Mouse (Mus musculus): ENCODE results near the gene Spem2. TPM values are rescaled to one million over a fixed set of nuclear protein-coding genes. Genes with fewer than 3 reads are reported as not detected.

The Spem2 gene
- total and polyA plus RNA-seq, 2 experiments from 2014 or later: not detected

DNA sequence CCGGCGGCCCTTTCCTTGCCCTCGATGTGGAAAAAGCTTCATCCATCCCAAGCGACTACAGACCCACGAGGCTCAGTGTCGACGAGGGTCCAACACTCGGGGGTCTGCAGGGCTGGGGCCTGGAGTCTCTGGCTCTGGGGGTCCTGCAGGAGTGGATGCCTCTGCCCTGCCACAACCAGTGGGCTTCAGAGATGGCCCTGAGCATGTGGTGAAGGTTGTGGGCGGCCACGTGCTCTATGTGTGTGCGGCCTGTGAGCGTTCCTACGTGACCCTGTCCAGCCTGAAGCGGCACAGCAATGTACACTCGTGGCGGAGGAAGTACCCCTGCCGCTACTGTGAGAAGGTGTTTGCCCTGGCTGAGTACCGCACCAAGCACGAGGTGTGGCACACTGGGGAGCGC is 41.8 kb downstream of the Spem2 start:
- Histone ChIP-seq H3K4me2 (ENCODE audit: low read depth) (no peak overlapping the region), H3K27ac (ENCODE audit: low read depth, low read length) (no peak overlapping the region), H3K36me3 (ENCODE audit: insufficient read depth) (peaks cover 15% of the 10 kb centered on the region; the same call in 1 of the 2 replicates), H3K4me1 (ENCODE audit: insufficient read depth) (no peaks in the 10 kb centered on the region), H3K27me3 (ENCODE audit: insufficient read depth, low read length) (no peaks in the 10 kb centered on the region), H3K4me3 (ENCODE audit: low read depth, low read length) (no peak overlapping the region), H3K9me3 (ENCODE audit: low read length) (no peaks in the 10 kb centered on the region), H3K9ac (no peak overlapping the region)
- no peak for TF ChIP-seq CTCF (IDR thresholded peaks at IDR 0.05; ENCODE audit: low read depth)
- DNase-seq (no peak), ATAC-seq (no peak)
- 89% methylated on average over 20 of the region's 20 CpGs for WGBS

DNA sequence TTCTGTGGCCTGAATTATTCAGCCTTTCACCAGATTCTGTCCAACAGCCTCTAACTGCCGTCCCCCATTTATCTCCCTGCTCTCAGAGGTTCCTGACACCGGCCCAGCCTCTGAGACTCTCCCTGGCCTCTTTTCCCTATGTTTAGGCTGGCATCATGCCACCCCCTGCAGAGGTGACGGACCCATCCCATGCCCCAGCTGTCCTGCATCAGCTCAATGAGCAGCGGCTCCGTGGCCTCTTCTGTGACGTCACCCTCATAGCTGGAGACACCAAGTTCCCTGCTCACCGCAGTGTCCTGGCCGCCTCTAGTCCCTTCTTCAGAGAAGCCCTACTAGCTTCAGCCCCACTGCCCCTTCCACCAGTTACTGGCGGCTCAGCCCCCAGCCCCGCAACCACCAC is 42.5 kb downstream of the Spem2 start:
- Histone ChIP-seq H3K4me3 (ENCODE audit: low read depth, low read length) (no peak overlapping the region), H3K4me2 (ENCODE audit: low read depth) (no peak overlapping the region), H3K36me3 (ENCODE audit: insufficient read depth) (peaks cover 15% of the 10 kb centered on the region; the same call in 1 of the 2 replicates), H3K4me1 (ENCODE audit: insufficient read depth) (no peaks in the 10 kb centered on the region), H3K27ac (ENCODE audit: low read depth, low read length) (no peak overlapping the region), H3K27me3 (ENCODE audit: insufficient read depth, low read length) (no peaks in the 10 kb centered on the region), H3K9me3 (ENCODE audit: low read length) (no peaks in the 10 kb centered on the region), H3K9ac (no peak overlapping the region)
- ATAC-seq (no peak), DNase-seq (no peak)
- WGBS: 71% methylated on average over 10 of the region's 10 CpGs
- TF ChIP-seq CTCF (IDR thresholded peaks at IDR 0.05; ENCODE audit: low read depth): no peak

DNA sequence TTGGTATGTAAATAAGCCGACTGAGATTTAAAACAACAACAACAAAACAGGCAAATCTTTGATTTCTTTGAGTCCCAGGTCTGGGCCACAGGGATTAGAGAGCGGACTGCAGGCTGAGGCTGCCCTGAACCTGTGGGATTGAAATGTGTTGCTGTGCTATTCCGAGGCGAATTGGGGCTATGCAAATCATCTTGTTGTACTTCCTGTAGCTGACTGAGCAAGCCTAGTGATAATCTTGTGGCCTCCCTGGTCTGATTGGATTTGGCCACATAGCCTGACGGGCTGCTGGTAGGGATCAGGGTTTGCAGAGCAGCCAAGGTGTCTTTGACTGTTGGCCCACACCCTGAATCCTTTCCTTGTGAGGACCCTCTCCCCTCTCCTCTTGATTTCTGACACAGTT is 43.3 kb downstream of the Spem2 start:
- peaks cover 15% of the 10 kb centered on the region; the same call in 1 of the 2 replicates for H3K36me3 ChIP-seq (ENCODE audit: insufficient read depth)
- H3K27me3 ChIP-seq (ENCODE audit: insufficient read depth, low read length): no peaks in the 10 kb centered on the region
- no peak overlapping the region for H3K4me3 ChIP-seq (ENCODE audit: low read depth, low read length)
- no peaks in the 10 kb centered on the region for H3K4me1 ChIP-seq (ENCODE audit: insufficient read depth)
- no peak for TF ChIP-seq CTCF (IDR thresholded peaks at IDR 0.05; ENCODE audit: low read depth)
- no peak overlapping the region for H3K27ac ChIP-seq (ENCODE audit: low read depth, low read length)
- WGBS: 57% methylated on average over 5 of the region's 5 CpGs
- DNase-seq (no peak), ATAC-seq (no peak)
- H3K4me2 ChIP-seq (ENCODE audit: low read depth): no peak overlapping the region
- H3K9ac ChIP-seq: no peak overlapping the region
- no peaks in the 10 kb centered on the region for H3K9me3 ChIP-seq (ENCODE audit: low read length)

DNA sequence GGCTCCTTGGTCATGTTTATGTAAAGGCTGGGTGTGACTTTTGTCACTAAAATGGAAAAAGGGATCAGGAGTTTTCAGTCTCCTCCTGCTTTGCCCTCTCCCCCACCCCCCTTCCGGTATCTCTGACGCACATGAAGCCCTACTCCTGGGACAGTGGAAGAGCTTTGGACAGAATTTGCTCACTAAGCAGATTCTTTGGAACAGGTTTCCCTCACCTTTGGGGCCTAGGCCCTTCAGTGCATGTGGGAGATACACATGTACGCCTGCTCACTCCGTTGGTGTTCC is 50.7 kb downstream of the Spem2 start:
- no peaks in the 10 kb centered on the region for H3K9me3 ChIP-seq (ENCODE audit: low read length)
- H3K27me3 ChIP-seq (ENCODE audit: insufficient read depth, low read length): no peaks in the 10 kb centered on the region
- H3K9ac ChIP-seq: no peak overlapping the region
- H3K27ac ChIP-seq (ENCODE audit: low read depth, low read length): no peak overlapping the region
- 74% methylated on average over 4 of the region's 4 CpGs for WGBS
- no peaks in the 10 kb centered on the region for H3K36me3 ChIP-seq (ENCODE audit: insufficient read depth)
- peak overlapping the region; percentile 72; the same call in 1 of the 2 replicates for H3K4me2 ChIP-seq (ENCODE audit: low read depth)
- ATAC-seq (no peak), DNase-seq (no peak)
- TF ChIP-seq CTCF (IDR thresholded peaks at IDR 0.05; ENCODE audit: low read depth): no peak
- no peak overlapping the region for H3K4me3 ChIP-seq (ENCODE audit: low read depth, low read length)
- peaks cover 5% of the 10 kb centered on the region; the same call in 1 of the 2 replicates for H3K4me1 ChIP-seq (ENCODE audit: insufficient read depth)

DNA sequence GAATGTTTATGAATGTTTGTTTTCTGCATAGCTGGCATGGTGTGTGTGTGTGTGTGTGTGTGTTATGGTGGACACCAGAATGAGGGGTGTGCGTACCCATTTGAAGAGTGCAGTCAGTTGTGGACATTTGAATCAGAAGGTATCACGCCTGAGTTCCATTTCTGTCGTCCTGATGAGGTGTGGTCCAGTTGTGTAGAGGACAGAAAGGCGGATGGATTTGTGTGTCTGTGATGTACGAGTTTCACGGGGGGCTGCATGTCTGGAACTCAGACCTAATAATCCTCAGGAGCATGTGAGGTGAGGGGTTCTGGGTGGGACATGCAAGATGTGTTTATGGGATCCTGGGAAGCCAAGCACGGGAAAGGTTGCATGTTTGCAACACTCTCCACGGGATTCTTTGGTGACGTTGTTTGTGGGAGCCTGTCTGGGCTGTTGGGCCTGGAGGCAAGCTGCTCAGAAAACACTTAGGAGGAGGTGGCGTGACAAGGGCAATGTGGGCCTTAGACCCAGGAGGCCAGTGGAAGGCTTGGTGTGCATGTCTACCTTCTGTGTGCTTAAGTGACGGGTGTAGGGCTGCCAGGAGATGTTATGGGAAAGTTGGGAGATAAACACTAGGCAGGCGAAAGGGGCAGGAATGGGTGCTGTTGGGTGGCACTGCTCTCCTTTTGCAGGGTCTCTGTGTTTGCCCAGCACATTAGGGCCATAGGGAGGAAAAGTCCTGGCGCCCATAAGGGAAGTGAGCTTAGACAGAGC is 51.2 kb downstream of the Spem2 start:
- H3K27me3 ChIP-seq (ENCODE audit: insufficient read depth, low read length): no peaks in the 10 kb centered on the region
- peak overlapping the region; percentile 90 for H3K4me3 ChIP-seq (ENCODE audit: low read depth, low read length)
- ATAC-seq (no peak), DNase-seq (no peak)
- H3K27ac ChIP-seq (ENCODE audit: low read depth, low read length): peak overlapping the region; percentile 29; the same call in 1 of the 2 replicates
- WGBS: 63% methylated on average over 13 of the region's 13 CpGs
- peak overlapping the region; percentile 72 for H3K4me2 ChIP-seq (ENCODE audit: low read depth)
- H3K9ac ChIP-seq: peak overlapping the region; percentile 99
- no peaks in the 10 kb centered on the region for H3K9me3 ChIP-seq (ENCODE audit: low read length)
- TF ChIP-seq CTCF (IDR thresholded peaks at IDR 0.05; ENCODE audit: low read depth): no peak
- H3K36me3 ChIP-seq (ENCODE audit: insufficient read depth): no peaks in the 10 kb centered on the region
- peaks cover 5% of the 10 kb centered on the region; the same call in 1 of the 2 replicates for H3K4me1 ChIP-seq (ENCODE audit: insufficient read depth)

Other genes with a start within 250 kb of the Spem2 start
Only the 30 nearest of the 44 such genes appear.
- 158 and 214 TPM in 2 replicates for gene Mpdu1, start 155.8 kb downstream of the Spem2 start, total RNA-seq (2014; rRNA removed)
- gene Mpdu1, start 155.8 kb downstream of the Spem2 start, polyA plus RNA-seq (2015; fragmentation: Nextera tagmentation; extraction: Ambion mirVana): 118 and 122 TPM in 2 replicates
- gene Cd68, start 152.3 kb downstream of the Spem2 start, total RNA-seq (2014; rRNA removed): 6.4 and 7.7 TPM in 2 replicates
- gene Cd68, start 152.3 kb downstream of the Spem2 start, polyA plus RNA-seq (2015; fragmentation: Nextera tagmentation; extraction: Ambion mirVana): 16.0 and 16.3 TPM in 2 replicates
- gene Eif4a1, start 146.0 kb downstream of the Spem2 start, total RNA-seq (2014; rRNA removed): 1,003 and 1,045 TPM in 2 replicates
- 614 and 772 TPM in 2 replicates for gene Eif4a1, start 146.0 kb downstream of the Spem2 start, polyA plus RNA-seq (2015; fragmentation: Nextera tagmentation; extraction: Ambion mirVana)
- gene Senp3, start 136.4 kb downstream of the Spem2 start, total RNA-seq (2014; rRNA removed): 79.2 and 82.4 TPM in 2 replicates
- 60.6 and 77.6 TPM in 2 replicates for gene Senp3, start 136.4 kb downstream of the Spem2 start, polyA plus RNA-seq (2015; fragmentation: Nextera tagmentation; extraction: Ambion mirVana)
- 1.3 TPM in 1 of 2 replicates, not detected in the other for gene Tnfsf13, start 132.7 kb downstream of the Spem2 start, total RNA-seq (2014; rRNA removed)
- gene Tnfsf13, start 132.7 kb downstream of the Spem2 start, polyA plus RNA-seq (2015; fragmentation: Nextera tagmentation; extraction: Ambion mirVana): 0.48 and 0.61 TPM in 2 replicates
- gene Tnfsf12, start 122.6 kb downstream of the Spem2 start, total RNA-seq (2014; rRNA removed): 3.3 and 6.7 TPM in 2 replicates
- gene Tnfsf12, start 122.6 kb downstream of the Spem2 start, polyA plus RNA-seq (2015; fragmentation: Nextera tagmentation; extraction: Ambion mirVana): 4.3 and 7.4 TPM in 2 replicates
- 0.95 and 4.4 TPM in 2 replicates for gene Tnfsfm13, start 122.4 kb downstream of the Spem2 start, total RNA-seq (2014; rRNA removed)
- gene Tnfsfm13, start 122.4 kb downstream of the Spem2 start, polyA plus RNA-seq (2015; fragmentation: Nextera tagmentation; extraction: Ambion mirVana): 1.4 and 2.1 TPM in 2 replicates
- gene Polr2a, start 59.8 kb downstream of the Spem2 start, total RNA-seq (2014; rRNA removed): 11.1 and 20.5 TPM in 2 replicates
- gene Polr2a, start 59.8 kb downstream of the Spem2 start, polyA plus RNA-seq (2015; fragmentation: Nextera tagmentation; extraction: Ambion mirVana): 9.1 and 10.0 TPM in 2 replicates
- gene Slc35g3, start 56.5 kb downstream of the Spem2 start, total RNA-seq (2014; rRNA removed): not detected in 2 replicates
- gene Slc35g3, start 56.5 kb downstream of the Spem2 start, polyA plus RNA-seq (2015; fragmentation: Nextera tagmentation; extraction: Ambion mirVana): 0.21 TPM in 1 of 2 replicates, not detected in the other
- 20.3 and 22.9 TPM in 2 replicates for gene Zbtb4, start 52.6 kb downstream of the Spem2 start, total RNA-seq (2014; rRNA removed)
- gene Zbtb4, start 52.6 kb downstream of the Spem2 start, polyA plus RNA-seq (2015; fragmentation: Nextera tagmentation; extraction: Ambion mirVana): 2.1 and 2.7 TPM in 2 replicates
- gene Chrnb1, start 22.5 kb downstream of the Spem2 start, total RNA-seq (2014; rRNA removed): 0.33 and 3.8 TPM in 2 replicates
- gene Chrnb1, start 22.5 kb downstream of the Spem2 start, polyA plus RNA-seq (2015; fragmentation: Nextera tagmentation; extraction: Ambion mirVana): 0.69 and 1.2 TPM in 2 replicates
- gene Fgf11, start 16.6 kb downstream of the Spem2 start, total RNA-seq (2014; rRNA removed): 10.1 and 15.9 TPM in 2 replicates
- gene Fgf11, start 16.6 kb downstream of the Spem2 start, polyA plus RNA-seq (2015; fragmentation: Nextera tagmentation; extraction: Ambion mirVana): 1.6 and 3.1 TPM in 2 replicates
- 0.23 and 0.76 TPM in 2 replicates for gene Tmem102, start 12.8 kb downstream of the Spem2 start, total RNA-seq (2014; rRNA removed)
- gene Tmem102, start 12.8 kb downstream of the Spem2 start, polyA plus RNA-seq (2015; fragmentation: Nextera tagmentation; extraction: Ambion mirVana): 0.74 and 1.2 TPM in 2 replicates
- gene Gm39566, start 3.2 kb downstream of the Spem2 start, total RNA-seq (2014; rRNA removed): not detected in 2 replicates
- gene Gm39566, start 3.2 kb downstream of the Spem2 start, polyA plus RNA-seq (2015; fragmentation: Nextera tagmentation; extraction: Ambion mirVana): not detected in 2 replicates
- 0.38 and 0.62 TPM in 2 replicates for gene Spem1, start 3.7 kb upstream of the Spem2 start, total RNA-seq (2014; rRNA removed)
- 0.23 and 0.50 TPM in 2 replicates for gene Spem1, start 3.7 kb upstream of the Spem2 start, polyA plus RNA-seq (2015; fragmentation: Nextera tagmentation; extraction: Ambion mirVana)
- 82.2 and 104 TPM in 2 replicates for gene Nlgn2, start 19.3 kb upstream of the Spem2 start, total RNA-seq (2014; rRNA removed)
- 13.0 and 18.2 TPM in 2 replicates for gene Nlgn2, start 19.3 kb upstream of the Spem2 start, polyA plus RNA-seq (2015; fragmentation: Nextera tagmentation; extraction: Ambion mirVana)
- gene Tmem256, start 20.0 kb upstream of the Spem2 start, total RNA-seq (2014; rRNA removed): 117 and 189 TPM in 2 replicates
- 350 and 422 TPM in 2 replicates for gene Tmem256, start 20.0 kb upstream of the Spem2 start, polyA plus RNA-seq (2015; fragmentation: Nextera tagmentation; extraction: Ambion mirVana)
- gene Plscr3, start 27.9 kb upstream of the Spem2 start, total RNA-seq (2014; rRNA removed): 26.6 and 30.6 TPM in 2 replicates
- gene Plscr3, start 27.9 kb upstream of the Spem2 start, polyA plus RNA-seq (2015; fragmentation: Nextera tagmentation; extraction: Ambion mirVana): 36.2 and 38.2 TPM in 2 replicates
- not detected in 2 replicates for gene Tnk1, start 40.3 kb upstream of the Spem2 start, total RNA-seq (2014; rRNA removed)
- gene Tnk1, start 40.3 kb upstream of the Spem2 start, polyA plus RNA-seq (2015; fragmentation: Nextera tagmentation; extraction: Ambion mirVana): 0.10 and 0.23 TPM in 2 replicates
- not detected in 2 replicates for gene Tmem95, start 59.6 kb upstream of the Spem2 start, total RNA-seq (2014; rRNA removed)
- not detected in 2 replicates for gene Tmem95, start 59.6 kb upstream of the Spem2 start, polyA plus RNA-seq (2015; fragmentation: Nextera tagmentation; extraction: Ambion mirVana)
- 1.0 and 1.3 TPM in 2 replicates for gene Kctd11, start 62.9 kb upstream of the Spem2 start, total RNA-seq (2014; rRNA removed)
- gene Kctd11, start 62.9 kb upstream of the Spem2 start, polyA plus RNA-seq (2015; fragmentation: Nextera tagmentation; extraction: Ambion mirVana): 0.58 and 0.88 TPM in 2 replicates
- gene Acap1, start 77.1 kb upstream of the Spem2 start, total RNA-seq (2014; rRNA removed): 0.90 TPM in 1 of 2 replicates, not detected in the other
- 0.26 and 0.48 TPM in 2 replicates for gene Acap1, start 77.1 kb upstream of the Spem2 start, polyA plus RNA-seq (2015; fragmentation: Nextera tagmentation; extraction: Ambion mirVana)
- 9.2 and 10.5 TPM in 2 replicates for gene 2810408A11Rik, start 82.5 kb upstream of the Spem2 start, total RNA-seq (2014; rRNA removed)
- 10.6 and 11.4 TPM in 2 replicates for gene 2810408A11Rik, start 82.5 kb upstream of the Spem2 start, polyA plus RNA-seq (2015; fragmentation: Nextera tagmentation; extraction: Ambion mirVana)
- 97.4 and 155 TPM in 2 replicates for gene Neurl4, start 82.6 kb upstream of the Spem2 start, total RNA-seq (2014; rRNA removed)
- 15.6 and 18.2 TPM in 2 replicates for gene Neurl4, start 82.6 kb upstream of the Spem2 start, polyA plus RNA-seq (2015; fragmentation: Nextera tagmentation; extraction: Ambion mirVana)
- 44.4 and 48.0 TPM in 2 replicates for gene Gps2, start 95.4 kb upstream of the Spem2 start, total RNA-seq (2014; rRNA removed)
- gene Gps2, start 95.4 kb upstream of the Spem2 start, polyA plus RNA-seq (2015; fragmentation: Nextera tagmentation; extraction: Ambion mirVana): 64.9 and 67.1 TPM in 2 replicates
- 489 and 520 TPM in 2 replicates for gene Eif5a, start 103.5 kb upstream of the Spem2 start, total RNA-seq (2014; rRNA removed)
- 1,306 and 1,372 TPM in 2 replicates for gene Eif5a, start 103.5 kb upstream of the Spem2 start, polyA plus RNA-seq (2015; fragmentation: Nextera tagmentation; extraction: Ambion mirVana)
- 7.8 and 22.8 TPM in 2 replicates for gene Ybx2, start 117.3 kb upstream of the Spem2 start, total RNA-seq (2014; rRNA removed)
- gene Ybx2, start 117.3 kb upstream of the Spem2 start, polyA plus RNA-seq (2015; fragmentation: Nextera tagmentation; extraction: Ambion mirVana): 1.5 and 2.5 TPM in 2 replicates
- 4.1 and 7.8 TPM in 2 replicates for gene Slc2a4, start 129.7 kb upstream of the Spem2 start, total RNA-seq (2014; rRNA removed)
- 3.5 and 3.9 TPM in 2 replicates for gene Slc2a4, start 129.7 kb upstream of the Spem2 start, polyA plus RNA-seq (2015; fragmentation: Nextera tagmentation; extraction: Ambion mirVana)
- gene Cldn7, start 146.3 kb upstream of the Spem2 start, total RNA-seq (2014; rRNA removed): not detected in 2 replicates
- gene Cldn7, start 146.3 kb upstream of the Spem2 start, polyA plus RNA-seq (2015; fragmentation: Nextera tagmentation; extraction: Ambion mirVana): 0.34 and 0.42 TPM in 2 replicates
- 29.7 and 41.4 TPM in 2 replicates for gene Ctdnep1, start 162.7 kb upstream of the Spem2 start, total RNA-seq (2014; rRNA removed)
- gene Ctdnep1, start 162.7 kb upstream of the Spem2 start, polyA plus RNA-seq (2015; fragmentation: Nextera tagmentation; extraction: Ambion mirVana): 21.2 and 23.2 TPM in 2 replicates

All from forebrain, postnatal 0 days (tissue).